Mouse (Mus musculus) cerebellum, postnatal 4 days (tissue): Measurements from ENCODE around the gene Fam118b.

Source experiments
- DNase-seq, 2 experiments: peaks; one replicate each; pipeline ENCODE4 v3.0.0; 2022; ENCODE audit warnings: low spot score in 2 of 2, mixed read lengths in 1 of 2

Gene Fam118b

GRCm38 (mm10) chr9:35267146-35267975, at the start of gene Fam118b, which contains the start of gene Rpusd4:
Gene Fam118b, minus strand, starts transcription at chr9:35267805.
Gene Rpusd4, plus strand, starts transcription at chr9:35267865.
- peak; percentile 85 to 92 for DNase-seq

DNA sequence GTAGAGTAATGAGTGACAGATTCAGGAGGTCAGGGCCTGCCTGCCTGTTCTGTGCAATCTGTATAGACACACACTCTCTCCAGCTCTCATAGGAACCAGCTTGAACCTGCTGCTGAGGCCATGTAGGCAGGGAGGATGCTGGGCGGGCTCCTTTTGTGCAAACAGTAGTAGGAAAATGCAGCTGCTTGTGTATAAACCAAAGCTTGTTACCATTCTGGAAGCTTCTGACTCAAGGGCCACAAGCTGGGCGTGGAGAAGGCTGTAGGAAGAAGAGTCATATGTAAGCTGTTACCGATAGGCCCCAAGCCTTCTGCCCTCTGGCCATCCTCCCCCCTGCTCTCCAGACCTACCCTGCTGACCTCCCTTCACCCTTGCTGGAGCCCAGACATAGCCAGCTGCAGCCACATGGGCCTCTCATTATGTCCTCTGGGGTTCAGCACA, 49.2 kb upstream of the Fam118b start:
- no peak for DNase-seq

GRCm38 (mm10) chr9:35314254-35314653, 46.6 kb upstream of the Fam118b start:
- DNase-seq, result no peak

GRCm38 (mm10) chr9:35313601-35314000, 46.0 kb upstream of the Fam118b start:
- no peak for DNase-seq

DNA sequence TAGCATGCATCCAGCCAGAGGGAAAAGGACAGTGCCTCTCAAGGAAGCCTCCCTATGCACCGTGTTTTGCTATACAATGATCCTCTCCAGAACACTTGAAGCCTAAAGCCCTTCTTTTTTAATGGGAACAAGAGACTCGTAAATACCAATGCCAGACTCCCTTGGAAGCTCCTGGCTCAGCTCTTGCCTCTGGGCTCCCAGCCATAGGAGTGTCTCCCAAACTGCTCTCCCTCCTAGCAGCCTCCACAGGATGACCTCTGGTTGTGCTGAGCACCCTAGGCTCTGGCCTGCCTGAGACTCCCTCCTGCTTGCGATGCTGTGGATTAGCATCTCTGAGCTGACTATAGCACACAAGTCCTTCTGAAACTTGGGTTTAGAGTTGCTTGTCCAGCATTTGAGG, 44.9 kb upstream of the Fam118b start:
- DNase-seq, result no peak

- DNase-seq, result no peak
Measured at GRCm38 (mm10) chr9:35310377-35310776, 42.8 kb upstream of the Fam118b start.

GRCm38 (mm10) chr9:35307461-35307860, 39.9 kb upstream of the Fam118b start:
- DNase-seq, result no peak

DNA sequence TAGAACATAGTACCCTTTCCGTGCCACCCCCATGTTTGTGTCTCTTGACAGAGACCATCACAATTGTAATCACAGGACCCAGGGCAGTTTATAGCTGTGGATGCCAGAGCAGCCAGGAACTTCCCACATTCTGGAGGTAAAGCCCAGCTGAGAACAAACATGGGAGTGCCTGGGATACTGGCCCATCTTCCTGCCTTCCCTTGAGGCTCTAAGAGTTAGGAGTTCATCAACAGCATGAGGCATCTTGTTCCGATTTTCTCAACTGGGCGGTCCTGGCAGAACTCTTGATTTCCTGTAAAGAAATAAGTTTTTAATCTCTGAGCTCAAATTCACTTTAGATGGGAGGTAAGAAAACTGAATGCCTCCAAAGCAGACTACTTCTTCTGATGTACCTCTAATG, 34.6 kb upstream of the Fam118b start:
- DNase-seq, result no peak

- DNase-seq, result no peak
Measured at GRCm38 (mm10) chr9:35297791-35298190, 30.2 kb upstream of the Fam118b start.

GRCm38 (mm10) chr9:35293465-35293864, 25.9 kb upstream of the Fam118b start:
- no peak for DNase-seq

- no peak for DNase-seq
Measured at GRCm38 (mm10) chr9:35290916-35291315, 23.3 kb upstream of the Fam118b start.

- DNase-seq, result no peak
Measured at GRCm38 (mm10) chr9:35290417-35290816, 22.8 kb upstream of the Fam118b start.

- no peak for DNase-seq
Measured at GRCm38 (mm10) chr9:35289992-35290391, 22.4 kb upstream of the Fam118b start.

- DNase-seq, result no peak
Measured at GRCm38 (mm10) chr9:35286351-35286750, 18.7 kb upstream of the Fam118b start.

DNA sequence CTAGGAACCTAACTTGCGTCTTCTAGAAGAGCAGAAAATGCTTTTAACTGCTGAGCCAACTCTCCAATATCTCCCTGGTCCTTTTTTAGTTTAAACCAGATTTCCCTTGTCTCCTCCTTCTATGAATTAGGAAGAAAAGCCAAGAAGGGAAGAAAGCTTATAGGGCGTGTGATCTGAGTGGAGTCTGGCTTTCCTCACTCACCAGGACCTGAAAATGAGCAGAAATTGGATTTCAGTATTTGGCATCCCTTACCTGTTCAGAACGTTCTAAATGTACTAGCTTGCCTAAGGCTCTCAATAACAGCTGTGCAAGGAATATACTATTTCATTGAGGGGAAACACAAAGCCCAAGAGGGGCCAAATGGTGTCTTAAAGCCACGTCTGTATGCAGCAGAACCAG, 16.7 kb upstream of the Fam118b start:
- DNase-seq, result no peak

GRCm38 (mm10) chr9:35283415-35284069, 15.9 kb upstream of the Fam118b start:
- DNase-seq, result no peak

- no peak for DNase-seq
Measured at GRCm38 (mm10) chr9:35282851-35283200, 15.2 kb upstream of the Fam118b start.

- peak in 1 of 2 experiments; percentile 61 for DNase-seq
Measured at GRCm38 (mm10) chr9:35282006-35282850, 14.6 kb upstream of the Fam118b start.

GRCm38 (mm10) chr9:35278451-35278850, 10.8 kb upstream of the Fam118b start:
- DNase-seq, result no peak

GRCm38 (mm10) chr9:35277855-35278365, 10.3 kb upstream of the Fam118b start:
- DNase-seq, result no peak

DNA sequence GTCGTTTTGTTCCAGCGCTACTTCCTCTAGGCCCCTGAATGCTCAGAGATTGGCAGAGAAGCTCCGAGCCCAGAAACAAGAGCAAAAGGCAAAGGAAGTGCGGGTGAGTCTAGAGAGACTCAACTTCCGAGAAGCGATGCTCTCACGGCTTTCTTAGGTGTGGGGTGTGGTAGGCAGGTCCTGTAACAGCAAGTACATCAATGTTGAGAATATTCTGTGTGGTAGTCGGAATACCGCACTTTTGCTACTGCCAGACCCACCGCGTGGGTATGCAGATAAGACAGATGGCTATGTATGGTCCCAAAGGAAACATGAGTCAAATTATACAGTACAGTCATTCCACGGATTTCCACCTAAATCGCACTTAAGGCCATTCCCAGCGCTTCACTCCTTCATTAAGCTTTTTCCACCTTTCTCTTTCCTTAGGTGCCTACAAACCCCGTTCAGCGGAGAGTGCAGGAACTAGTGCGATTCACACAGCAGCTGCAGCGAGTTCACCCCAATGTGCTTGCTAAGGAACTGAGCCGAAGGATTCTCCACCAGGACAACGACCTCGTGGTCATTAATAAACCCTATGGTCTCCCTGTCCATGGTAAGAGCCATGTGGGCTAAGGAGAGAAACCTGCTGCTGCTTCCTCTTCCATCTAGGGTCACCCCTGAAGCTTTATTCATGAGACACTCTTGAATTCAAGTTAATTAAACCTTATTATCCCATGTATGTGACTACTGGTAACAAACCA, 541 bp upstream of the Fam118b start:
- peak in 1 of 2 experiments; percentile 6 for DNase-seq
